Mouse (Mus musculus) kidney, adult 2 months (tissue): ENCODE data around the gene Pkn1. TPM values are rescaled to one million over a fixed set of nuclear protein-coding genes. Genes with fewer than 3 reads are reported as not detected.
A peak's percentile ranks its signal among the peaks of the same experiment; 100 is the strongest.

Experiments
- DNase-seq: peaks from one replicate; pipeline ENCODE4 v3.0.0; 2021
- H3K27ac ChIP-seq: fragments of 200-500 bp; 2 replicates; pipeline ENCODE4 v1.5.1; 2012; ENCODE audit warnings: low read depth, low read length, control low read depth, inconsistent platforms; ENCODE audit not compliant: insufficient read depth
- H3K27me3 ChIP-seq: fragments of 200-500 bp; replicated peaks from 2 replicates; pipeline ENCODE4 v1.6.1; 2012; ENCODE audit warnings: mild to moderate bottlenecking, moderate library complexity, low read length, inconsistent platforms; ENCODE audit not compliant: control insufficient read depth, insufficient read depth
- H3K36me3 ChIP-seq: fragments of 200-500 bp; 2 replicates; pipeline ENCODE4 v1.6.1; 2012; ENCODE audit warnings: mild to moderate bottlenecking, moderate library complexity, low read length, inconsistent platforms; ENCODE audit not compliant: control insufficient read depth, insufficient read depth
- H3K4me1 ChIP-seq: fragments of 200-500 bp; 2 replicates; pipeline ENCODE4 v1.6.1; 2011; ENCODE audit warnings: low read length; ENCODE audit not compliant: control insufficient read depth, insufficient read depth
- H3K4me3 ChIP-seq: fragments of 200-500 bp; 2 replicates; pipeline ENCODE4 v1.5.1; 2011; ENCODE audit warnings: mild to moderate bottlenecking, low read depth, low read length, control low read depth; ENCODE audit not compliant: insufficient read depth
- CTCF ChIP-seq: fragments of 200-500 bp; conservative IDR thresholded peaks from 2 replicates; pipeline ENCODE4 v1.5.1; 2011; ENCODE audit warnings: low read depth, mild to moderate bottlenecking, control low read depth, low read length, moderate library complexity, mixed read lengths; ENCODE audit not compliant: insufficient read depth, insufficient read length
- POLR2A ChIP-seq: fragments of 200-500 bp; IDR thresholded peaks from one replicate; pipeline ENCODE4 v1.6.1; 2011; ENCODE audit warnings: low read depth, low read length, control low read depth
- WGBS: fragments of 180-500 bp; shearing (Covaris S2); methylation state at CpG from one replicate; pipeline ENCODE4 v1.1.7; 2018; 5-methylcytosine and 5-hydroxymethylcytosine counted together
- polyA plus RNA-seq: library from polyadenylated mRNA; depleted of rRNA; stranded (reverse); fragments of >200 nt; gene quantifications from 2 replicates; pipeline ENCODE4 v1.2.3, GENCODE M21; 2012

Pkn1 gene
- polyA plus RNA-seq, 1 experiment, result 81.9 TPM

GRCm38 (mm10) chr8:83681099-83681498 is 17.9 kb downstream of the Pkn1 start:
- WGBS, result 29% methylated on average over 6 of the region's 6 CpGs
- Histone ChIP-seq H3K27me3 (no peaks in the 10 kb centered on the region), H3K4me3 (no peak overlapping the region), H3K27ac (no peak overlapping the region), H3K4me1 (no peaks in the 10 kb centered on the region), H3K36me3 (peaks cover 3% of the 10 kb centered on the region)
- no peak for TF ChIP-seq POLR2A
- no peak for TF ChIP-seq CTCF
- DNase-seq, result no peak

GRCm38 (mm10) chr8:83680603-83681002 is 18.4 kb downstream of the Pkn1 start:
- H3K36me3 ChIP-seq, result peaks cover 3% of the 10 kb centered on the region
- H3K4me3 ChIP-seq, result no peak overlapping the region
- WGBS, result 79% methylated on average over 5 of the region's 5 CpGs
- TF ChIP-seq POLR2A (no peak), CTCF (no peak)
- no peak for DNase-seq
- H3K27ac ChIP-seq, result no peak overlapping the region
- no peaks in the 10 kb centered on the region for H3K4me1 ChIP-seq
- no peaks in the 10 kb centered on the region for H3K27me3 ChIP-seq

GRCm38 (mm10) chr8:83679866-83680265 is 19.1 kb downstream of the Pkn1 start:
- DNase-seq, result no peak
- 95% methylated on average over 12 of the region's 12 CpGs for WGBS
- peaks cover 3% of the 10 kb centered on the region for H3K36me3 ChIP-seq
- no peaks in the 10 kb centered on the region for H3K4me1 ChIP-seq
- H3K27ac ChIP-seq, result no peak overlapping the region
- TF ChIP-seq CTCF (no peak), POLR2A (no peak)
- H3K4me3 ChIP-seq, result no peak overlapping the region
- H3K27me3 ChIP-seq, result no peaks in the 10 kb centered on the region

GRCm38 (mm10) chr8:83674497-83674896 is 24.5 kb downstream of the Pkn1 start:
- H3K4me3 ChIP-seq, result no peak overlapping the region
- H3K4me1 ChIP-seq, result no peaks in the 10 kb centered on the region
- no peak for TF ChIP-seq CTCF
- no peak for TF ChIP-seq POLR2A
- H3K27ac ChIP-seq, result no peak overlapping the region
- 91% methylated on average over 5 of the region's 5 CpGs for WGBS
- H3K36me3 ChIP-seq, result peaks cover 4% of the 10 kb centered on the region
- no peaks in the 10 kb centered on the region for H3K27me3 ChIP-seq
- no peak for DNase-seq

GRCm38 (mm10) chr8:83672936-83673335 is 26.0 kb downstream of the Pkn1 start:
- Histone ChIP-seq H3K36me3 (peaks cover 3% of the 10 kb centered on the region; the same call in 1 of the 2 replicates), H3K27me3 (no peaks in the 10 kb centered on the region), H3K4me1 (no peaks in the 10 kb centered on the region), H3K27ac (no peak overlapping the region), H3K4me3 (no peak overlapping the region)
- no peak for TF ChIP-seq CTCF
- TF ChIP-seq POLR2A, result no peak
- DNase-seq, result no peak
- 43% methylated on average over 5 of the region's 5 CpGs for WGBS

GRCm38 (mm10) chr8:83669013-83669412 is 30.0 kb downstream of the Pkn1 start:
- Histone ChIP-seq H3K36me3 (0 out of 2 replicates have a peak, but pooled peaks cover 3% of the 10 kb centered on the region), H3K27ac (no peak overlapping the region), H3K27me3 (no peaks in the 10 kb centered on the region), H3K4me1 (peaks cover 12% of the 10 kb centered on the region), H3K4me3 (no peak overlapping the region)
- TF ChIP-seq POLR2A, result no peak
- 75% methylated on average over 16 of the region's 16 CpGs for WGBS
- DNase-seq, result no peak

GRCm38 (mm10) chr8:83668010-83668916 is 30.7 kb downstream of the Pkn1 start:
- no peak overlapping the region for H3K27ac ChIP-seq
- H3K4me1 ChIP-seq, result peaks cover 12% of the 10 kb centered on the region
- no peaks in the 10 kb centered on the region for H3K27me3 ChIP-seq
- WGBS, result 41% methylated on average over 80 of the region's 80 CpGs
- H3K4me3 ChIP-seq, result peak overlapping the region; percentile 7; the same call in 1 of the 2 replicates
- 0 out of 2 replicates have a peak, but pooled peaks cover 3% of the 10 kb centered on the region for H3K36me3 ChIP-seq
- TF ChIP-seq POLR2A, result no peak
- peak; percentile 62 for TF ChIP-seq CTCF
- DNase-seq, result peak; percentile 43
